Mouse (Mus musculus) limb, embryonic 15.5 days (tissue): ENCODE results near the gene Tnk2. TPM values are rescaled to one million over a fixed set of nuclear protein-coding genes. Genes with fewer than 3 reads are reported as not detected.

Experiments used
- ATAC-seq: fragments of 200-750 bp; cut with Nextera tagmentation; 2 replicates; pipeline ENCODE4 v1.8.0; 2017; ENCODE audit warnings: low read depth, moderate TSS enrichment; ENCODE audit not compliant: insufficient number of reproducible peaks, low FRiP score, low TSS enrichment
- H3K27ac ChIP-seq: fragments of 300-500 bp; sonication (generic); 2 replicates; pipeline ENCODE4 v1.5.1; 2015; ENCODE audit warnings: moderate library complexity, mild to moderate bottlenecking, inconsistent platforms
- H3K27me3 ChIP-seq: fragments of 300-500 bp; sonication (generic); 2 replicates; pipeline ENCODE4 v1.6.1; 2015; ENCODE audit warnings: inconsistent platforms
- H3K36me3 ChIP-seq: fragments of 300-500 bp; sonication (generic); 2 replicates; pipeline ENCODE4 v1.6.1; 2015; ENCODE audit warnings: inconsistent platforms
- H3K4me1 ChIP-seq: fragments of 300-500 bp; sonication (generic); 2 replicates; pipeline ENCODE4 v1.6.1; 2015; ENCODE audit warnings: inconsistent platforms
- H3K4me2 ChIP-seq: fragments of 300-500 bp; sonication (generic); 2 replicates; pipeline ENCODE4 v1.6.1; 2015; ENCODE audit warnings: mild to moderate bottlenecking, inconsistent platforms
- H3K4me3 ChIP-seq: fragments of 300-500 bp; sonication (generic); 2 replicates; pipeline ENCODE4 v1.5.1; 2015; ENCODE audit warnings: mild to moderate bottlenecking, inconsistent platforms
- H3K9ac ChIP-seq: fragments of 300-500 bp; sonication (generic); 2 replicates; pipeline ENCODE4 v1.6.1; 2015; ENCODE audit warnings: inconsistent platforms
- H3K9me3 ChIP-seq: fragments of 300-500 bp; sonication (generic); 2 replicates; pipeline ENCODE4 v1.6.1; 2016; ENCODE audit warnings: inconsistent platforms
- WGBS: fragments of 180-500 bp; shearing (Covaris S2); methylation state at CpG from one replicate; pipeline ENCODE4 v1.1.7; 2015; 5-methylcytosine and 5-hydroxymethylcytosine counted together
- polyA plus RNA-seq: library from polyadenylated mRNA; unstranded; fragments of >200 nt; fragmentation: Nextera tagmentation; extraction: Ambion mirVana; gene quantifications from 2 replicates; pipeline ENCODE4 v1.2.1, GENCODE M21; 2015

Tnk2 gene
- polyA plus RNA-seq, 1 experiment from 2014 or later = 13.9 TPM

DNA sequence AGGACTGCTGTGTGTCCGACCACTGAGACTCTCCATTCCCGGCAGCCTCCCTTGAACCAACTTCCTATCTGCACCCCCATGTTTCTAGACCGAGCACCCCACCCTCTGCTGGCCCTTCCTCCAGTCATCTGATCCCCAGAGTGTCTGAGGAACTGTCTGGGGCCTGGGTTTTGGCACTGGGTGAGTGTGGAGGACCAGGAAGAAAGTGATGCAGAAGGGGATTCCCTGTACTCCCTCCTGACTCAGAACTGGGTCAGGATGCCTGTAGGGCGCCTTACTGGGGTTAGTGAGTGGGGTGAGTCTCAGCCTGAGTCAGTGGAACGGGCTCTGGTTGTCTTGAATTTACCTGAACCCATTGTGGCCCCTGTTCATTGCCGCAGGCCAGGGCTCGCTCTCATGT is 28.6 kb downstream of the Tnk2 start:
- Histone ChIP-seq H3K4me1 (peaks cover 19% of the 10 kb centered on the region), H3K27me3 (no peaks in the 10 kb centered on the region), H3K9me3 (no peaks in the 10 kb centered on the region), H3K36me3 (peaks cover 90% of the 10 kb centered on the region), H3K4me2 (no peak overlapping the region), H3K4me3 (no peak overlapping the region), H3K27ac (no peak overlapping the region), H3K9ac (no peak overlapping the region)
- no peak for ATAC-seq
- 82% methylated on average over 7 of the region's 7 CpGs for WGBS

- H3K27ac ChIP-seq = no peak overlapping the region
- no peaks in the 10 kb centered on the region for H3K27me3 ChIP-seq
- no peaks in the 10 kb centered on the region for H3K9me3 ChIP-seq
- H3K4me3 ChIP-seq = no peak overlapping the region
- H3K9ac ChIP-seq = no peak overlapping the region
- H3K4me1 ChIP-seq = peaks cover 11% of the 10 kb centered on the region
- no peak overlapping the region for H3K4me2 ChIP-seq
- 72% methylated on average over 13 of the region's 13 CpGs for WGBS
- ATAC-seq = no peak
- H3K36me3 ChIP-seq = peaks cover 90% of the 10 kb centered on the region
Measured at GRCm38 (mm10) chr16:32672861-32673560, 29.3 kb downstream of the Tnk2 start.

GRCm38 (mm10) chr16:32674121-32674740 is 30.6 kb downstream of the Tnk2 start:
- Histone ChIP-seq H3K4me2 (no peak overlapping the region), H3K36me3 (peaks cover 94% of the 10 kb centered on the region), H3K9me3 (no peaks in the 10 kb centered on the region), H3K9ac (no peak overlapping the region), H3K27ac (no peak overlapping the region), H3K27me3 (no peaks in the 10 kb centered on the region), H3K4me3 (no peak overlapping the region), H3K4me1 (peaks cover 9% of the 10 kb centered on the region; the same call in 1 of the 2 replicates)
- ATAC-seq = no peak
- WGBS = 86% methylated on average over 17 of the region's 17 CpGs

GRCm38 (mm10) chr16:32677040-32677700 is 33.5 kb downstream of the Tnk2 start:
- no peak overlapping the region for H3K4me3 ChIP-seq
- ATAC-seq = no peak
- H3K27me3 ChIP-seq = no peaks in the 10 kb centered on the region
- H3K9me3 ChIP-seq = no peaks in the 10 kb centered on the region
- peaks cover 6% of the 10 kb centered on the region; the same call in 1 of the 2 replicates for H3K4me1 ChIP-seq
- 80% methylated on average over 7 of the region's 10 CpGs for WGBS
- H3K9ac ChIP-seq = no peak overlapping the region
- H3K36me3 ChIP-seq = peaks cover 90% of the 10 kb centered on the region
- H3K4me2 ChIP-seq = no peak overlapping the region
- no peak overlapping the region for H3K27ac ChIP-seq

- no peaks in the 10 kb centered on the region for H3K9me3 ChIP-seq
- H3K4me1 ChIP-seq = no peaks in the 10 kb centered on the region; the same call in 1 of the 2 replicates
- no peak overlapping the region for H3K27ac ChIP-seq
- no peak for ATAC-seq
- WGBS = 80% methylated on average over 14 of the region's 14 CpGs
- no peak overlapping the region for H3K4me2 ChIP-seq
- no peak overlapping the region for H3K9ac ChIP-seq
- H3K36me3 ChIP-seq = peaks cover 87% of the 10 kb centered on the region
- H3K4me3 ChIP-seq = no peak overlapping the region
- H3K27me3 ChIP-seq = no peaks in the 10 kb centered on the region
Measured at GRCm38 (mm10) chr16:32677903-32678302, 34.2 kb downstream of the Tnk2 start.

DNA sequence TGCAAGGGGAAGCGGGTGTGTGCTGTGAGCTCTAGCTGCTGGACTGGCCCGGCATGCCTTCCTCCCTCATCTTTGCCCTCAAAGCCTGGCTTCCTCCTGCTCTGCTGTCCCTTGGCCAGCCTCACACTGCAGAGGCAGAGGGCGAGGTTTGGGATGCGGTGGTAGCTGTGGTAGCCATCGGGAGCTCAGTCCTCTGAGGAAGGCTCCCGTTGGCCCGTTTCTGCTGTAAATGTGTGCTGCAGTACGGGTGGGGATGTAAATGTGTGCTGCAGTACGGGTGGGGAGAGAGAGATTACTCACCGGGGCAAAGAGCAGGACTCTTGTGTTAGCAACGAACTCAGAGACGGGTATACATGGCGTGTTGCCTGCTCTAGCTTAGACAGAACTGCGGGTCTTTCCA is 35.1 kb downstream of the Tnk2 start:
- H3K4me1 ChIP-seq = no peaks in the 10 kb centered on the region
- H3K36me3 ChIP-seq = peaks cover 86% of the 10 kb centered on the region
- H3K27me3 ChIP-seq = no peaks in the 10 kb centered on the region
- no peak overlapping the region for H3K9ac ChIP-seq
- WGBS = 82% methylated on average over 14 of the region's 14 CpGs
- no peak overlapping the region for H3K27ac ChIP-seq
- no peak for ATAC-seq
- H3K4me3 ChIP-seq = no peak overlapping the region
- H3K9me3 ChIP-seq = no peaks in the 10 kb centered on the region
- H3K4me2 ChIP-seq = no peak overlapping the region

DNA sequence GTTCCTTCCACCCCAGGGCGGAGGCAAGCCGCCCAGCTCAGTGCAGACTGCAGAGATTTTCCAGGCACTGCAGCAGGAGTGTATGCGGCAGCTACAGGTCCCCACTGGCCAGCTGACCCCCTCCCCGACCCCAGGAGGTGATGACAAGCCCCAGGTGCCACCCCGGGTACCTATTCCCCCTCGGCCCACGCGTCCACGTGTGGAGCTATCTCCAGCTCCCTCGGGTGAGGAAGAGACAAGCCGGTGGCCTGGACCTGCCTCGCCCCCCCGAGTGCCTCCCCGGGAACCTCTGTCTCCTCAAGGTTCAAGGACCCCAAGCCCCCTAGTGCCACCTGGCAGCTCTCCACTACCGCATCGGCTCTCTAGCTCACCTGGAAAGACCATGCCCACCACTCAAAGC is 36.3 kb downstream of the Tnk2 start:
- H3K9me3 ChIP-seq = no peaks in the 10 kb centered on the region
- no peak overlapping the region for H3K4me3 ChIP-seq
- no peaks in the 10 kb centered on the region for H3K27me3 ChIP-seq
- H3K27ac ChIP-seq = no peak overlapping the region
- H3K4me1 ChIP-seq = no peaks in the 10 kb centered on the region
- H3K36me3 ChIP-seq = peaks cover 75% of the 10 kb centered on the region
- H3K4me2 ChIP-seq = no peak overlapping the region
- WGBS = 95% methylated on average over 16 of the region's 16 CpGs
- no peak for ATAC-seq
- H3K9ac ChIP-seq = no peak overlapping the region

GRCm38 (mm10) chr16:32680806-32681205 is 37.1 kb downstream of the Tnk2 start:
- WGBS = 92% methylated on average over 6 of the region's 6 CpGs
- no peaks in the 10 kb centered on the region for H3K9me3 ChIP-seq
- H3K27ac ChIP-seq = no peak overlapping the region
- ATAC-seq = no peak
- H3K4me1 ChIP-seq = no peaks in the 10 kb centered on the region
- no peak overlapping the region for H3K4me3 ChIP-seq
- H3K4me2 ChIP-seq = no peak overlapping the region
- H3K36me3 ChIP-seq = peaks cover 66% of the 10 kb centered on the region
- no peaks in the 10 kb centered on the region for H3K27me3 ChIP-seq
- no peak overlapping the region for H3K9ac ChIP-seq

DNA sequence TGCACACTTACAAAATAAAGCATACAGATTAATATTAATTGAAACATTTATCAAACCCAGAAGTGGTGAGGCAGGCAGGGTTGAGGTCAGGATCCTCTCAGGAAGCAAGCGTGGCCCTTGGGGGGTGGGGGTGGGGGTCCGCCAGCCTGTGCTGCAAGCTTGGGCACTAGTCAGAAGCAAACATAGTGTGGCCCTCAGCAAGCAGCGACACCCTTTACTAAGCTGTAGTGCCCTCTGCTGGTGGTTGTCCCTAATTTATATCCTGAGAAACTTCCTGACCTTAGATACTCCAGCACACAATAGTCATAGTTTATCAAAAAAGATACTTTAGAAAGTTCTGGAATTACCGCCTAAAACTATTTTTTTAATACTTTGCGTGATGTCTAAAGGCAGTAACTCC is 38.5 kb downstream of the Tnk2 start:
- no peaks in the 10 kb centered on the region for H3K4me1 ChIP-seq
- no peaks in the 10 kb centered on the region for H3K27me3 ChIP-seq
- no peak overlapping the region for H3K4me3 ChIP-seq
- WGBS = 38% methylated on average over 5 of the region's 5 CpGs
- H3K4me2 ChIP-seq = no peak overlapping the region
- peaks cover 52% of the 10 kb centered on the region for H3K36me3 ChIP-seq
- H3K9me3 ChIP-seq = no peaks in the 10 kb centered on the region
- H3K9ac ChIP-seq = no peak overlapping the region
- no peak for ATAC-seq
- no peak overlapping the region for H3K27ac ChIP-seq

- peaks cover 49% of the 10 kb centered on the region for H3K36me3 ChIP-seq
- no peak for ATAC-seq
- 0 out of 2 replicates have a peak overlapping the region, but pooled peaks have one; percentile 4 for H3K9ac ChIP-seq
- H3K9me3 ChIP-seq = no peaks in the 10 kb centered on the region
- 79% methylated on average over 4 of the region's 4 CpGs for WGBS
- H3K27ac ChIP-seq = no peak overlapping the region
- no peaks in the 10 kb centered on the region for H3K4me1 ChIP-seq
- H3K27me3 ChIP-seq = no peaks in the 10 kb centered on the region
- no peak overlapping the region for H3K4me3 ChIP-seq
- no peak overlapping the region for H3K4me2 ChIP-seq
Measured at GRCm38 (mm10) chr16:32682841-32683240, 39.2 kb downstream of the Tnk2 start.

DNA sequence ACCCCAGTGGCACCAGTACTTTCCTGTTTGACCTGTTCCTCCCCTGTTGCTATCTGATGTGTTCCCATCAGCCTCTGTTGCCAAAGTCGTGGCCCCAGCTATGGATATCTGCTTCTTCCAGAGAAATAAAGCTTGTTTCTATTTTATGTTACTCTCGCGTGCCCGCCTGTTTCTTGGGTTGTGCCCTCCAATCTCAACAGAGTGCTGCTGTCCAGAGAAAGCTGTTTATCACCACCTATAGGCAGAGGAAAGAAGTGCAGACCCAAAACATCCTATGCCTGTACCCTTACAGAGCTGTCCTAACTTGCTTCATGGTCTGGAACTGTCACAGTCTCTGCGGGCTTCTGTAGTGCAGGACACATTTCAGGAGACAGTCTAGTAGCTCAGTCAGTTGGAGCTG is 39.7 kb downstream of the Tnk2 start:
- Histone ChIP-seq H3K4me3 (no peak overlapping the region), H3K36me3 (peaks cover 45% of the 10 kb centered on the region), H3K9me3 (no peaks in the 10 kb centered on the region), H3K27ac (no peak overlapping the region), H3K4me2 (no peak overlapping the region), H3K9ac (0 out of 2 replicates have a peak overlapping the region, but pooled peaks have one; percentile 4), H3K4me1 (no peaks in the 10 kb centered on the region), H3K27me3 (no peaks in the 10 kb centered on the region)
- no peak for ATAC-seq
- WGBS = 55% methylated on average over 5 of the region's 5 CpGs

- no peaks in the 10 kb centered on the region for H3K9me3 ChIP-seq
- H3K27ac ChIP-seq = no peak overlapping the region
- H3K4me3 ChIP-seq = no peak overlapping the region
- no peak overlapping the region for H3K4me2 ChIP-seq
- H3K27me3 ChIP-seq = no peaks in the 10 kb centered on the region
- H3K36me3 ChIP-seq = peaks cover 25% of the 10 kb centered on the region
- no peak for ATAC-seq
- 68% methylated on average over 10 of the region's 10 CpGs for WGBS
- no peak overlapping the region for H3K9ac ChIP-seq
- no peaks in the 10 kb centered on the region for H3K4me1 ChIP-seq
Measured at GRCm38 (mm10) chr16:32685405-32685804, 41.7 kb downstream of the Tnk2 start.
